Mouse (Mus musculus) cerebellum, postnatal 25 days (tissue): Measurements from ENCODE around the gene 4933427D14Rik.

Experiments used
- DNase-seq, 2 experiments: peaks; one replicate each; pipeline ENCODE4 v3.0.0; 2021; ENCODE audit warnings: mixed read lengths in 2 of 2

The 4933427D14Rik gene

GRCm38 (mm10) chr11:72207204-72207833 is at the start of gene 4933427D14Rik, which contains the start of gene Txndc17:
4933427D14Rik (minus strand) TSS chr11:72207459.
Txndc17 (plus strand) TSS chr11:72207547.
- peak; percentile 92 to 93 for DNase-seq

DNA sequence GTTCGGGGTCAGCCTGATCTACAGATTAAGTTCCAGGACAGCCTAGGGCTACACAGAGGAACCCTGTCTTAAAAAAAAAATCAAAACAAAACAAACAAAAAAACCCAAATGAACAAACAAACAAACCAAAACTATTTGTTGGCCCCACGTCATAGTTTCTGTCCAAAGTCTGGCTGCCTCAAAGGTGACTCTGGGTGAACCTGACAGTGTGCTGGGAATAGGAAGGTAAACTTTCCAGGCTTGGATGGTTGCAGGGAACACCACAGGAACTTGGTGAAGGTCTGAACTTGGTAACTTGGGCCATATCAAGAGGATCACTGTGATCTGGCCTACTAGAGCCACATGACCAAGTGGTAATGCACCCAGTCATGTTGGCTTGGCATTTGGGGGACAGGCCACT is 49.2 kb upstream of the 4933427D14Rik start:
- no peak for DNase-seq

DNA sequence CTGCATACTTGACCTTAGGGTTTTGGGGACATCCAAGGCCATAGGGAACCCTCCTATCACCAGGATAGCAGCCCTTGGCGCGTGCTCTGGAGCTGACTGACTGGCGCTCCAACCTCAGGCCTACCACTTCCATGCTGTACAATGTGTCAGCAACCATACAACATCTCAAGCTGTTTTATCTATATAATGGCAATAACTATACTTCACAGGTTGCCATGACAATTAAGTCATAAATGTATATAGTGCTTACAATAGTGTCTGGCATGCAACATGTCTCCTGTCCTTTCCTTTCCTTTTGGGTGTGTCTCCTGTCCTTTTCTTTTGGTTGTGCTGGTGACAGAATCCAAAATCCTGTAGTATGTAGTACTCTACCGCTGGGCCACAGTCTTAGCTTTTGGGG is 48.4 kb upstream of the 4933427D14Rik start:
- no peak for DNase-seq

- DNase-seq, result no peak
Observed at GRCm38 (mm10) chr11:72245196-72245753, 38.0 kb upstream of the 4933427D14Rik start.

DNA sequence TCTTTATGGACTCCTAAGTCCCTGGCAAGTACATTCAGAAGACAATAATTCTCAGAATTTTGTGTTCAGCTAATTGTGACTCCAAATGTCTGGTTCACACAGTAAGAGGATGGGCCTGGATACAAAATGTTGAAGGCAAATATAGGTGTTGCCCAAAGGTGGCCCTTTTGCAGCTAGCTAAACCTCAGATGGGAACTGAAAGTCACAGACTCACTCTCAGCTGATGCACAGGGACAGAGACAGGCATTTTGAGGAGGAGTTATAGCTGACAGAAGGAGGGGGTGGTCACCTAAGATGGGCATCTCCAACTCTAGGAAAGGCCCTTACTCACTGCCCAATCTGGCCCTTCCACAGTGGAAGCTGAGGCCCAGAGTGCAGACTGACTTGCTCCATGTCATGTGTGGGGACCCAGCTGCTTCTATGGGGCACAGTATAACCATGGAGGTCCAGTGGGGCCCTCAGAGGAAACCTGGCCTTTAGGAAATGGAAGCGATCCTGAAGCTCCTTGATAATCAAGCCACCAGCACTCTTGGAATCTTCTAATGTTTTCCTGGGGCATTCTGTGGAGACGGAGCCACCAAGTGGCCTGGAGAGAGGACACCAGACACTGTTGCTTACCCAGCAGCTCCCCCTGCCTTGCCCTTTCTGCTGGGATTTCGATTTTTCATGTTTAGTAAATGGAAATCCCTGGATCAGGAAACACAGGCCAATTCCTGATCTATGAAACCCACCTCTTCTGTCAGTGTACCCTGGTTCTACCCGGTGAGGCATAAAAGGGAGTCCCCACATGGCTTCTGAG is 33.0 kb upstream of the 4933427D14Rik start:
- no peak for DNase-seq

DNA sequence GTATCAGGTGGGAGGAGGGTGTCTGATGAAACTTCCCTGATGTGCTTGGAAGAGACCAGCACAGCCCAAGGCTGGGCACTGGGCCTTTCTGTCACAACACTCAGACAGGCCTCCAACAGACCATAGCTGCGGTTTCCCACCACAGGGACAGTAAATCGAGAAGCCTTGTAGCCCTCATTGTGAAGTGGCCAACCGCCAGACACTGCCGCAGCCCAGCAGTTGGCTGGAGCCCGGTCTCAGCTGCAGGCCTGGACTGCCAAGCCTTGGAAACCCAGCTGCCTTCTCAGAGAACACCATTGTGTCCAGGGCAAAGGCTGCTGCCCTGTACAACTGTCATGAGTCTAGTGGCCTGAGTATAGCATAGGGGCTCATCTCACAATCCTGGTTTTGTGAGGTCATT is 26.8 kb upstream of the 4933427D14Rik start:
- no peak for DNase-seq

DNA sequence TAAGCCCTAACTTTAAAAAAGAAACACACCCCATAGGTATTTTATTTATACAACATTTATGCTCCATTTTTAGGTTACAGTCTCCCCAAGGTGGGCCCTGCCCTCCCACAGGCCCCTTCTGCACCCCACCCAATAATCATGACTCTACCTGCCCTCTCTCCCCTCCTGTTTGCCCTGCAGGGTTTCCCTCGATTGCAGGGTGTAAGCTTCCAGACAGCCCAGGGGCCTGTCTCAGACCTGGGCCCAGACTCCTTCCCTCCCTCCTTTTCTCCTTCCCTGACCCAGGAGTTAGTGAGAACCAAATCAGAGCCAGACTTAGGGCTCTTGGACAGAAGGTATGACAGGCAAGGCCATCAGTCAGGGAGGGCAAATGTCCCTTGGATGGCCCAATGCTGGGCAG is 25.7 kb upstream of the 4933427D14Rik start:
- no peak for DNase-seq

GRCm38 (mm10) chr11:72232068-72232467 is 24.8 kb upstream of the 4933427D14Rik start:
- DNase-seq, result no peak

- DNase-seq, result no peak
Observed at GRCm38 (mm10) chr11:72228513-72228912, 21.3 kb upstream of the 4933427D14Rik start.

DNA sequence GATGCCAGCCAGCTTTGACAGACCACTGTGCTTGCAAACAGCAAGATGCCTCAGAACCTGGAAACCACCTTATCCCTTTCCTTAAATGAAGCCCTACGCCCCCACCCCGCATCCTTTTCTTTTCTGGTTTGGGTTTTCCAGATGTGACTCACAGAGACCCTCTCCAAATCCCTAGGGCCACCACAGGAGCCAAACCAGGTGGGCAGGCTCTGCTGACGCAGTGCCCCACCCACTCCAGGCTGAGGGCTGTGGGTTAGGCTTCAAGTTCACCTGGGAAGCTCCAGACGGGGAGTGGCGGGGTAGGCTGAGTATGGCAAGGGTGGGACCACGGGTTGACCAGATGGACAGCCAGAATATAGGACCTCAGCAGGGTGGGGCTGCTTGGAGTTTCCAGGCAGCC is 19.6 kb upstream of the 4933427D14Rik start:
- no peak for DNase-seq

DNA sequence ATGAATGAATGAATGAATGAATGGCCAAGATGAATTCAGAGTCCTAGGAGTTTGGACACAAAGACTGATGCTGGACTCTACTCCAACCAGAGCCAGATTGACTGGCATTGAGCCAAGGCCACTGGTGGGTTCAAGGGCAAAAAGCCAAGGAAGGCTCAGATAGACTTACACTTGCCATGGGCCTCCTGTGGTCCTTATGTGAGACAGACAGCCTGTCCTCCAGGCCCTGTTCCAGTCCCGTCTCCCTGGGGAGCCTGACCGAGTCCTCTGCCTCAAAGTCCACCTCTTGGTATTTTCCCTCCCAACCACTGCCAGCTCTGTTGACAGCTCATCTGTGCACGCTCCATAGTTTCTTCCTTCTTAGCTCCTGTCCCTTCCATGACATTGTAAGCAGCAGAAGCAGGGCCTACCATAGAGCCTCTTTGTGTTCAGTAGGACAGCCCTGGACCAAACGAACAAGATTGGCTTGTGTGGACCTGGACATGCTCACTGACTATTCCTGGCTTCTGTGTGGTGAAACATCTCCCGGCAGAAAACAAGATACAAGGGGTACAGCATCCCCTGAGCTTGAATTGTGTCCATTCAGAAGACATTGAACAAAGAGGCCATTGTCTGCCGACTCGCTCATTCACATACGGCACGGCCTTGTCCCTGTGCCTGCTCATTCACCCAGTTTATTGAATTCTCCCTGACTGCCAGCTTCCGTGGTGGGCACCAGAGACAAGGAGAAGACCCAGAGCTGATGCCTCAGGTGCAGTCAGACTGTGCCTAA is 18.9 kb upstream of the 4933427D14Rik start:
- peak; percentile 66 to 80 for DNase-seq

- DNase-seq, result peak; percentile 85 to 91
Observed at GRCm38 (mm10) chr11:72224865-72225264, 17.6 kb upstream of the 4933427D14Rik start.

- no peak for DNase-seq
Observed at GRCm38 (mm10) chr11:72223414-72223813, 16.2 kb upstream of the 4933427D14Rik start.

GRCm38 (mm10) chr11:72221278-72221677 is 14.0 kb upstream of the 4933427D14Rik start:
- DNase-seq, result peak; percentile 62 to 81

DNA sequence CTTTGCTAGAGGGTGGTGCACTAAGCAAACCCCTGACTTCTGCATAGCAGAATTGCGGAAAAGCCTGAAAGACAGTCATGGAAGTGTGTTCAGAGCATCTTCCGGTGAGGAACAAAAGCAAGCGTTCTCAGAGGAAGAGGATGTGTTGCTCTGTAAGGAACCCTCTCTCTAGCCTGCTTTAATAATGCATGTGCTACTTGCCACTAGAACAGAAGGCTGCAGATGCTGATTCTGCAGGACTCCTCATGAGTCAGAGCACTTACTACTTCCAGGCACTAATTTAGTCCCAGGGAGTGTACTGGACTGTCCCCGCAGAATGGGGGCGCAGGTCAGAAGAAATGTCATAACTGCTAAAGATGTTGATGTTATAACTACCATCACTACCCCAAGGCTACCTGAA is 9.9 kb upstream of the 4933427D14Rik start:
- no peak for DNase-seq

DNA sequence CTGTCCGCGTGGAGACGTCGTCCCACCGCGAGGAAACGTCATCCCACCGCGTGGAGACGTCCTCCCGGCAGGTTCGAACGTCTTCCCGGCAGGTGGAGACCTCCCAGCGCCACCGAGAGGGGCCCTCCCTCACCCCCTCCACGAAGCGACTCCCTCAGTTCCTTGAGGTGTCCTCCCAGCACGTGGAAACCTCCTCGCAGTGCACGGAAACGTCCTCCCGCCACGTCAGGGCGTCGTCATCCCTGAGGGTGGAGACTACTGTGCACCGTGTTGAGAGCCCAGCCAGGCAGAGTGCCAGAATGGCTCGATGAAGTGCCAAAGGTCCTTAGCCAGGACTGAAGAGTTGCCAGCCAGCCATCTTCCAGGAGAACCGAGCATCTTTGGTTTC is 8.1 kb upstream of the 4933427D14Rik start, which contains the start of gene Med31:
Med31 (minus strand) TSS at position 183 of the 388 bp plus-strand sequence.
- DNase-seq, result peak; percentile 86 to 91

DNA sequence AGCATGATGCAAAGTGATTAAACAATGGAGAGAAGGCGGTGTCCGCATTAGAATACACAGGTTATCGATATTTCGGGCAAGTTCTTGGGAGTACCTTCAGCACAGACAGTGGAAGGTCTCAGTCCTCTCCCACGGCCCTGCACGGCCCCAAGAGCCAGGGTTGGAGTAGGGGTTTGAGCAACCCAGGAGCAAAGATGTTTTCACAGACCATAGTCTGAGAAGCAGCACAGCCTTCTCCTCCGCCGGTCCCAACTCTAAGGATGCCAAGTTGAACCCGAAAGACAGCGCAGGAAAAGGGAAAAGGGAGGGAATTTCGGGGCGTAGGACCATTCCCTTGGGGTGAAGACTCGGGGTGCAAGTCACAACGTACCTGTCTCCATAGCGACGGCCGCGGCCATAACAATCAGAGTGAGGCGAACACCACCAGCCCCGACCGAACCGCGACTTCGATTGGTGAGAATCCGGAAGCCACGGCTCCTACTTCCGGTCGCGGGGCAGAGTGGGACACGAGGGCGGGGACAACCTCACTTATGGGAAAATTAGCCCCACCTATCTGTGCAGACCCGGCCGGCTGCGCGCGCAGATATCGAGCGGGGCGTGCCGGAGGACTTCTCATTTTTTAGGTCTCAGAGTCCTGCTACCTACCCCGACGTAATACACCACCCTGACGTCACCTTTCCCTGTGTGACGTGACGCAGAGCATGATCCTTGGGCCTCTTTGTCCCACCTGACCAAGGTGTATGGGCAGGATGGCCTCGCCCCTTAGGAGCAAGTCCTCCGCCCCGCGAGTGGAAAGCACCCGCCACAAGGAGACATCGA is 7.5 kb upstream of the 4933427D14Rik start:
- DNase-seq, result peak; percentile 93 to 96

DNA sequence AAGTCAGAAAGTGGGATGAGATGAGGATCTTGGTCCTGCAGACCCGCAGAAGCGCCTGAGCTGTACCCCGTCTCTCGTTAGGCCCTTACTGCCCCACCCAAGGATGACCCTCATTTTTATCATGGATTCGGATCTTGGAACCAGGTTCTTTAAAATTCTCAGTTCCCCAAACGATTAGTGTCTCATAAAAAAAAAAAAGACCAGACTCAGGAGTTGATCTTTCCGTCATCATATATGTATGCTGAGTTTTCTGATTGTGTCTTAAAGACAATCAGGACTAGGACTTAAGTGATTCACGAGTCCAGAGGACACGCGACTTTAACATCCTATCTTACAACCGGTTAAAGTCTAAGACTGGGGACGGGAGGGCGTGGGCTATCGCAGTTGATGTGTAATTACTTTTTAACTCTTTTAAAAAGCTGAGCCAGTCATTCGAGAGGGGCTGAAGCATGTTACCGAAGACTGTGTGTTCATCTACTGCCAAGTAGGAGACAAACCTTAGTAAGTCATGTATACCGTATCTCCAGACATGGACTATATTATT is 647 bp upstream of the 4933427D14Rik start:
- no peak for DNase-seq

DNA sequence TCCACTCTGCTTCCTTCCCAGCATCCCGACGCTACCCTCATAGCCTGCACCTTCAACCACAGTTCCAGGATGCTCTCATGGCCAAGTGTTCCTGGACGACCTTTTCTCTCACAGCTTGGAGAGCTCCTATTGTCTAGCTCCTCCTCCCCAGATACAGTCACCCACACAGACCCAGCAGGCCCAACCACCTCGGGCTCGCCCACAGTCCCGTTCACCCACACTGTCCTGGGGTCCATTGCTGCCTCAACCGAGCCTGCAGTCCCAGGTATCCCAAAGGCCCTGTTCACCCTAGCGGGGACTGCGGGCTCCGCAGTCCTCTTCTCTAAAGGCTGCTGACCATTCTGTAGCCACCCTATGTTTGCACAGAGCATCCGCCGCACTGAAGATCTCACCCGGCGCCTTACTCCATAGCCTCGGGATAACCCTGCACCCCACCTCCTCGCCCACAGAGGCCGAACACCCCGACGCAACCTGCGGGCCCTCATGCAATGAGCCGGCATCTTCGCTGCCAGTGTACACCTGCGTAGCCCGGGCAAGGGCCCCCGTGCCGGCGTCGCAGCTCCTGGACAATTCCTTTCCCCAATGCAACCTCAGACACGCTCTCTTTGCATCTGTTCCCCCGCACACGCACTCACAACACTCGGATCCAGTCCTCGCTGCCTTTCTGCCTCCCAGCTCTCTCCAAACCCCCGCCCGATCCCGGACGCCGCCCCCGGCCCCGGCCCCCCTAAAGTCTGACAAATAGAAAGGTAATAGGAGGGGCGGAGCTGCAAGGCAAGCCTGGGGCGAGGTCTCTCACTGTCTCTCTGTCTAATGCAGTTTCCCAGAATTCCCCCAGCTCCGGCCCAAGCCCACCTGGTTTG is 687 bp downstream of the 4933427D14Rik start, which contains the start of gene Gm43951:
Gm43951 (minus strand) TSS at position 500 of the 863 bp plus-strand sequence.
- peak; percentile 58 for DNase-seq

GRCm38 (mm10) chr11:72205256-72205655 is 2.0 kb downstream of the 4933427D14Rik start:
- DNase-seq, result peak; percentile 28 to 33

- peak; percentile 52 to 65 for DNase-seq
Observed at GRCm38 (mm10) chr11:72203440-72203839, 3.8 kb downstream of the 4933427D14Rik start.
